Mouse (Mus musculus): ENCODE data around the gene Atp4b. TPM values are rescaled to one million over a fixed set of nuclear protein-coding genes. Genes with fewer than 3 reads are reported as not detected.

Atp4b gene
- polyA plus RNA-seq, 1 experiment, result 12.8 TPM

GRCm38 (mm10) chr8:13411597-13411996 lies 15.0 kb upstream of the Atp4b start:
- H3K4me3 ChIP-seq (ENCODE audit: insufficient read depth, low read depth, low read length), result no peak overlapping the region
- no peak overlapping the region for H3K27ac ChIP-seq (replicated peaks; ENCODE audit: low read depth, low read length)
- no peaks in the 10 kb centered on the region for H3K4me1 ChIP-seq (ENCODE audit: control insufficient read depth, insufficient read depth, insufficient read length, low read length)

GRCm38 (mm10) chr8:13406011-13406410 lies 9.4 kb upstream of the Atp4b start:
- no peak overlapping the region for H3K4me3 ChIP-seq (ENCODE audit: insufficient read depth, low read depth, low read length)
- H3K4me1 ChIP-seq (ENCODE audit: control insufficient read depth, insufficient read depth, insufficient read length, low read length), result no peaks in the 10 kb centered on the region

GRCm38 (mm10) chr8:13404666-13405131 lies 8.1 kb upstream of the Atp4b start, which contains the start of gene Grk1:
TSS of gene Grk1 (plus strand) at chr8:13405081.
- H3K4me1 ChIP-seq (ENCODE audit: control insufficient read depth, insufficient read depth, insufficient read length, low read length), result no peaks in the 10 kb centered on the region
- H3K4me3 ChIP-seq (ENCODE audit: insufficient read depth, low read depth, low read length), result no peak within 1 kb of the TSS
- H3K27ac ChIP-seq (replicated peaks; ENCODE audit: low read depth, low read length), result no peak within 1 kb of the TSS

More at GRCm38 (mm10) chr8:13406011-13406410, 9.4 kb upstream of the Atp4b start:
- no peak overlapping the region for H3K27ac ChIP-seq (replicated peaks; ENCODE audit: low read depth, low read length)

- Histone ChIP-seq H3K4me1 (ENCODE audit: control insufficient read depth, insufficient read depth, insufficient read length, low read length) (no peaks in the 10 kb centered on the region), H3K27ac (replicated peaks; ENCODE audit: low read depth, low read length) (no peak overlapping the region), H3K4me3 (ENCODE audit: insufficient read depth, low read depth, low read length) (no peak overlapping the region)
Observed at GRCm38 (mm10) chr8:13403517-13403916, 6.9 kb upstream of the Atp4b start.

- Histone ChIP-seq H3K4me1 (ENCODE audit: control insufficient read depth, insufficient read depth, insufficient read length, low read length) (peaks cover 2% of the 10 kb centered on the region; the same call in 1 of the 2 replicates), H3K27ac (replicated peaks; ENCODE audit: low read depth, low read length) (no peak overlapping the region), H3K4me3 (ENCODE audit: insufficient read depth, low read depth, low read length) (no peak overlapping the region)
Observed at GRCm38 (mm10) chr8:13393869-13394268, 2.8 kb downstream of the Atp4b start.

- Histone ChIP-seq H3K4me1 (ENCODE audit: control insufficient read depth, insufficient read depth, insufficient read length, low read length) (no peaks in the 10 kb centered on the region), H3K4me3 (ENCODE audit: insufficient read depth, low read depth, low read length) (no peak overlapping the region), H3K27ac (replicated peaks; ENCODE audit: low read depth, low read length) (no peak overlapping the region)
Observed at GRCm38 (mm10) chr8:13388744-13389143, 7.9 kb downstream of the Atp4b start.

- H3K27ac ChIP-seq (replicated peaks; ENCODE audit: low read depth, low read length), result no peak overlapping the region
- no peaks in the 10 kb centered on the region for H3K4me1 ChIP-seq (ENCODE audit: control insufficient read depth, insufficient read depth, insufficient read length, low read length)
- no peak overlapping the region for H3K4me3 ChIP-seq (ENCODE audit: insufficient read depth, low read depth, low read length)
Observed at GRCm38 (mm10) chr8:13387728-13388127, 8.9 kb downstream of the Atp4b start.

- Histone ChIP-seq H3K27ac (replicated peaks; ENCODE audit: low read depth, low read length) (no peak overlapping the region), H3K4me1 (ENCODE audit: control insufficient read depth, insufficient read depth, insufficient read length, low read length) (no peaks in the 10 kb centered on the region), H3K4me3 (ENCODE audit: insufficient read depth, low read depth, low read length) (no peak overlapping the region)
Observed at GRCm38 (mm10) chr8:13386366-13386765, 10.3 kb downstream of the Atp4b start.

GRCm38 (mm10) chr8:13382999-13383398 lies 13.6 kb downstream of the Atp4b start:
- Histone ChIP-seq H3K4me1 (ENCODE audit: control insufficient read depth, insufficient read depth, insufficient read length, low read length) (no peaks in the 10 kb centered on the region), H3K4me3 (ENCODE audit: insufficient read depth, low read depth, low read length) (no peak overlapping the region), H3K27ac (replicated peaks; ENCODE audit: low read depth, low read length) (no peak overlapping the region)

GRCm38 (mm10) chr8:13382536-13382935 lies 14.1 kb downstream of the Atp4b start:
- Histone ChIP-seq H3K4me3 (ENCODE audit: insufficient read depth, low read depth, low read length) (no peak overlapping the region), H3K4me1 (ENCODE audit: control insufficient read depth, insufficient read depth, insufficient read length, low read length) (no peaks in the 10 kb centered on the region), H3K27ac (replicated peaks; ENCODE audit: low read depth, low read length) (no peak overlapping the region)

- Histone ChIP-seq H3K4me1 (ENCODE audit: control insufficient read depth, insufficient read depth, insufficient read length, low read length) (no peaks in the 10 kb centered on the region), H3K27ac (replicated peaks; ENCODE audit: low read depth, low read length) (no peak overlapping the region)
Observed at GRCm38 (mm10) chr8:13381630-13382029, 15.0 kb downstream of the Atp4b start.

GRCm38 (mm10) chr8:13373151-13373662 lies 23.4 kb downstream of the Atp4b start:
- Histone ChIP-seq H3K4me3 (ENCODE audit: insufficient read depth, low read depth, low read length) (no peak overlapping the region), H3K4me1 (ENCODE audit: control insufficient read depth, insufficient read depth, insufficient read length, low read length) (no peaks in the 10 kb centered on the region), H3K27ac (replicated peaks; ENCODE audit: low read depth, low read length) (no peak overlapping the region)

More at GRCm38 (mm10) chr8:13381630-13382029, 15.0 kb downstream of the Atp4b start:
- H3K4me3 ChIP-seq (ENCODE audit: insufficient read depth, low read depth, low read length), result no peak overlapping the region

GRCm38 (mm10) chr8:13361865-13362264 lies 34.8 kb downstream of the Atp4b start:
- Histone ChIP-seq H3K27ac (replicated peaks; ENCODE audit: low read depth, low read length) (no peak overlapping the region), H3K4me3 (ENCODE audit: insufficient read depth, low read depth, low read length) (no peak overlapping the region), H3K4me1 (ENCODE audit: control insufficient read depth, insufficient read depth, insufficient read length, low read length) (no peaks in the 10 kb centered on the region)

- Histone ChIP-seq H3K4me3 (ENCODE audit: insufficient read depth, low read depth, low read length) (no peak overlapping the region), H3K4me1 (ENCODE audit: control insufficient read depth, insufficient read depth, insufficient read length, low read length) (no peaks in the 10 kb centered on the region), H3K27ac (replicated peaks; ENCODE audit: low read depth, low read length) (no peak overlapping the region)
Observed at GRCm38 (mm10) chr8:13360213-13360612, 36.4 kb downstream of the Atp4b start.

GRCm38 (mm10) chr8:13356681-13357080 lies 39.9 kb downstream of the Atp4b start:
- 0 out of 2 replicates have a peak, but pooled peaks cover 2% of the 10 kb centered on the region for H3K4me1 ChIP-seq (ENCODE audit: control insufficient read depth, insufficient read depth, insufficient read length, low read length)
- no peak overlapping the region for H3K4me3 ChIP-seq (ENCODE audit: insufficient read depth, low read depth, low read length)
- H3K27ac ChIP-seq (replicated peaks; ENCODE audit: low read depth, low read length), result no peak overlapping the region

GRCm38 (mm10) chr8:13356221-13356620 lies 40.4 kb downstream of the Atp4b start:
- Histone ChIP-seq H3K4me3 (ENCODE audit: insufficient read depth, low read depth, low read length) (no peak overlapping the region), H3K27ac (replicated peaks; ENCODE audit: low read depth, low read length) (no peak overlapping the region), H3K4me1 (ENCODE audit: control insufficient read depth, insufficient read depth, insufficient read length, low read length) (0 out of 2 replicates have a peak, but pooled peaks cover 2% of the 10 kb centered on the region)

Data from brown adipose tissue, adult 24 weeks (tissue).